16 mouse cellular contexts compared by ENCODE assay signal in genomic region chr4:85782511-85782910, GRCm38 (mm10).
DNase-seq lines count a peak whose midpoint lies in the region; ATAC-seq and TF ChIP-seq lines count a peak whose summit lies in the region.
"Had no signal": no experiment of that assay in that cellular context is flagged by ENCODE, and none has a peak within 500 bp of the region (broad histone marks: within the 10 kb centered on the region; RNA-seq: fewer than 3 reads in every experiment).

No protein-coding gene starts in this region.

- no peak overlapping the region for H3K4me2 ChIP-seq in forebrain, embryonic 11.5 days (ENCODE audit: low read depth, low read length, severe bottlenecking)
- H3K4me2 ChIP-seq in forebrain, postnatal 0 days (ENCODE audit: low read depth), result no peak overlapping the region
- H3K4me2 ChIP-seq in hindbrain, embryonic 12.5 days (replicated peaks), result no peak overlapping the region
- H3K4me2 ChIP-seq in midbrain, embryonic 13.5 days (replicated peaks), result no peak overlapping the region
- H3K4me2 ChIP-seq: embryonic facial prominence, embryonic 15.5 days; limb, embryonic 12.5 days had no signal

- H3K9me3 ChIP-seq in forebrain, embryonic 11.5 days (ENCODE audit: control insufficient read depth, low read length), result no peaks in the 10 kb centered on the region
- no peaks in the 10 kb centered on the region for H3K9me3 ChIP-seq in forebrain, postnatal 0 days (ENCODE audit: low read length)
- H3K9me3 ChIP-seq in hindbrain, embryonic 12.5 days (replicated peaks), result no peaks in the 10 kb centered on the region
- no peaks in the 10 kb centered on the region for H3K9me3 ChIP-seq in midbrain, embryonic 13.5 days
- H3K9me3 ChIP-seq: embryonic facial prominence, embryonic 15.5 days; limb, embryonic 12.5 days had no signal

- H3K27ac ChIP-seq in forebrain, embryonic 11.5 days (ENCODE audit: low read depth, low read length), result no peak overlapping the region
- H3K27ac ChIP-seq in forebrain, postnatal 0 days (ENCODE audit: low read depth, low read length), result no peak overlapping the region
- no peak overlapping the region for H3K27ac ChIP-seq in hindbrain, embryonic 12.5 days
- no peak overlapping the region for H3K27ac ChIP-seq in midbrain, embryonic 13.5 days
- H3K27ac ChIP-seq: embryonic facial prominence, embryonic 15.5 days; limb, embryonic 12.5 days; liver, embryonic 14.5 days had no signal

- TF ChIP-seq CTCF in forebrain, postnatal 0 days (IDR thresholded peaks at IDR 0.05; ENCODE audit: low read depth), result no peak

- no peak for DNase-seq in forebrain, embryonic 11.5 days (ENCODE audit: low spot score)
- no peak for DNase-seq in forebrain, postnatal 0 days
- peak; percentile 79 for DNase-seq in retina, embryonic 14.5 days (ENCODE audit: low spot score)
- no peak for DNase-seq in yolk sac, embryonic 10.5 days (ENCODE audit: low spot score)
- no peak for DNase-seq in frontal cortex, postnatal 10 days (ENCODE audit: low spot score in 2 of 2)
- no peak for DNase-seq in adrenal gland, adult 8-10 months
- DNase-seq: cerebellum, adult 11 months; cerebellum, postnatal 25 days; kidney, adult 9 months; lung, postnatal 10 days; thymus, postnatal 25 days had no signal

- H3K27me3 ChIP-seq in forebrain, embryonic 11.5 days (ENCODE audit: control insufficient read depth, insufficient read depth, low read length), result no peaks in the 10 kb centered on the region
- no peaks in the 10 kb centered on the region; the same call in 1 of the 2 replicates for H3K27me3 ChIP-seq in forebrain, postnatal 0 days (ENCODE audit: insufficient read depth, low read length)
- H3K27me3 ChIP-seq in hindbrain, embryonic 12.5 days, result peaks cover 33% of the 10 kb centered on the region
- H3K27me3 ChIP-seq in midbrain, embryonic 13.5 days, result peaks cover 56% of the 10 kb centered on the region
- H3K27me3 ChIP-seq: limb, embryonic 12.5 days had no signal

- under 1% methylated on average over 5 of the region's 5 CpGs for WGBS in forebrain, embryonic 11.5 days
- WGBS in forebrain, postnatal 0 days, result 3% methylated on average over 5 of the region's 5 CpGs
- 14% methylated on average over 5 of the region's 5 CpGs for WGBS in hindbrain, embryonic 12.5 days
- 3% methylated on average over 5 of the region's 5 CpGs for WGBS in midbrain, embryonic 13.5 days

- H3K36me3 ChIP-seq in forebrain, embryonic 11.5 days (ENCODE audit: control insufficient read depth, insufficient read depth, low read length), result no peaks in the 10 kb centered on the region
- H3K36me3 ChIP-seq in forebrain, postnatal 0 days (ENCODE audit: insufficient read depth), result no peaks in the 10 kb centered on the region
- H3K36me3 ChIP-seq in hindbrain, embryonic 12.5 days, result no peaks in the 10 kb centered on the region
- H3K36me3 ChIP-seq in midbrain, embryonic 13.5 days, result no peaks in the 10 kb centered on the region
- H3K36me3 ChIP-seq: embryonic facial prominence, embryonic 15.5 days; limb, embryonic 12.5 days had no signal

- no peak overlapping the region for H3K4me3 ChIP-seq in forebrain, embryonic 11.5 days (ENCODE audit: low read depth, low read length)
- H3K4me3 ChIP-seq in forebrain, postnatal 0 days (ENCODE audit: low read depth, low read length), result no peak overlapping the region
- no peak overlapping the region for H3K4me3 ChIP-seq in hindbrain, embryonic 12.5 days
- no peak overlapping the region for H3K4me3 ChIP-seq in midbrain, embryonic 13.5 days (replicated peaks)
- H3K4me3 ChIP-seq: embryonic facial prominence, embryonic 15.5 days; limb, embryonic 12.5 days had no signal

- peaks cover 5% of the 10 kb centered on the region; the same call in 1 of the 2 replicates for H3K4me1 ChIP-seq in forebrain, embryonic 11.5 days (replicated peaks; ENCODE audit: control insufficient read depth, insufficient read depth, low read length)
- no peaks in the 10 kb centered on the region for H3K4me1 ChIP-seq in forebrain, postnatal 0 days (ENCODE audit: insufficient read depth)
- H3K4me1 ChIP-seq in hindbrain, embryonic 12.5 days, result peaks cover 12% of the 10 kb centered on the region; the same call in 1 of the 2 replicates
- H3K4me1 ChIP-seq in midbrain, embryonic 13.5 days (replicated peaks), result peaks cover 23% of the 10 kb centered on the region
- H3K4me1 ChIP-seq: limb, embryonic 12.5 days had no signal

- ATAC-seq in forebrain, embryonic 11.5 days (replicated peaks; ENCODE audit: low FRiP score), result peak; percentile 62
- ATAC-seq in forebrain, postnatal 0 days, result no peak
- peak; percentile 75 for ATAC-seq in hindbrain, embryonic 12.5 days (ENCODE audit: low FRiP score)
- peak; percentile 70 for ATAC-seq in midbrain, embryonic 13.5 days

- no peak overlapping the region for H3K9ac ChIP-seq in forebrain, embryonic 11.5 days (ENCODE audit: low read length)
- H3K9ac ChIP-seq in forebrain, postnatal 0 days, result no peak overlapping the region
- no peak overlapping the region for H3K9ac ChIP-seq in hindbrain, embryonic 12.5 days
- H3K9ac ChIP-seq in midbrain, embryonic 13.5 days (replicated peaks), result no peak overlapping the region
- H3K9ac ChIP-seq: embryonic facial prominence, embryonic 15.5 days; limb, embryonic 12.5 days; liver, embryonic 14.5 days had no signal
